Mouse (Mus musculus) erythroblast, embryonic 14.5 days (primary cell): ENCODE measurements at regions not wholly inside any gene's neighbourhood (a gene's known extent, or its start where the extent isn't known, plus 50 kb on each side); places are given as distances from the start of the nearest gene placed in this dataset.

Experiments
- H3K27me3 ChIP-seq: 2 replicates; pipeline ENCODE4 v1.6.1; 2012; ENCODE audit warnings: inconsistent platforms; ENCODE audit not compliant: control insufficient read depth
- H3K36me3 ChIP-seq: 2 replicates; pipeline ENCODE4 v1.6.1; 2012; ENCODE audit warnings: mild to moderate bottlenecking, inconsistent platforms; ENCODE audit not compliant: control insufficient read depth
- H3K4me1 ChIP-seq: 2 replicates; pipeline ENCODE4 v1.6.1; 2012; ENCODE audit warnings: inconsistent platforms; ENCODE audit not compliant: control insufficient read depth
- H3K4me3 ChIP-seq: replicated peaks from 2 replicates; pipeline ENCODE3; 2012; ENCODE audit warnings: moderate library complexity, mild to moderate bottlenecking, inconsistent platforms
- H3K9me3 ChIP-seq: 2 replicates; pipeline ENCODE4 v1.6.1; 2012; ENCODE audit warnings: low read length, inconsistent platforms, mixed read lengths; ENCODE audit not compliant: control insufficient read depth
- GATA1 ChIP-seq: IDR thresholded peaks from 2 replicates; pipeline ENCODE4 v1.6.1; 2012; ENCODE audit warnings: low read length, inconsistent platforms, mixed read lengths
- TAL1 ChIP-seq: IDR thresholded peaks from 3 replicates; pipeline ENCODE4 v1.6.1; 2012; ENCODE audit warnings: low read length, inconsistent platforms, mixed read lengths

DNA sequence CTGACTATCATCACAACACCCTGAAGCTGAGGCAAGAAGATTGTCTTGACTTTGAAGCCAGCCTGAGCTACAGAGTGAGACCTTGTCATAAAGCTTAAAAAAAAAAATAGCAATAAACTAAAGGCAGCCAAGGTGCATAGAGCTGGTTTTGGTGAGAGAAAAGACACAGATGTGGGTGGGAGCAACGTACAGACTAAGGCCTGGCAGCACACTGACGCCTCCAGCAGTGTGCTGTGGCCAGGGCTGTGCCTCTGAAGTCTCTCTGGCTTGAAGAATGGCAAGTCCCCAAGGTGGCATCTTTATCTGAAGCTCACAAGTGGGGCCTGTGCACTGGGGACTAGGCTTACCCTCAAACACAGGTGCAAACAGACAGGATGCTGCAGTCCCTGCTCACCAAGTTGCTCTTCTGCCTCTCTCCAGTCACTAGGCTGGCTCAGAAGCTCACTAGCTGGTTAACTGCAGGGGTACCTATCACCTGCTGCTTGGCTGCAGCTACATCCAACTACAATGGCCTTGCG lies 159.3 kb upstream of the Zmiz1 start:
- Histone ChIP-seq H3K4me1 (no peaks in the 10 kb centered on the region; the same call in 1 of the 2 replicates), H3K36me3 (no peaks in the 10 kb centered on the region), H3K27me3 (no peaks in the 10 kb centered on the region), H3K4me3 (no peak overlapping the region), H3K9me3 (no peaks in the 10 kb centered on the region)
- no peak for TF ChIP-seq GATA1
- TF ChIP-seq TAL1 = no peak

DNA sequence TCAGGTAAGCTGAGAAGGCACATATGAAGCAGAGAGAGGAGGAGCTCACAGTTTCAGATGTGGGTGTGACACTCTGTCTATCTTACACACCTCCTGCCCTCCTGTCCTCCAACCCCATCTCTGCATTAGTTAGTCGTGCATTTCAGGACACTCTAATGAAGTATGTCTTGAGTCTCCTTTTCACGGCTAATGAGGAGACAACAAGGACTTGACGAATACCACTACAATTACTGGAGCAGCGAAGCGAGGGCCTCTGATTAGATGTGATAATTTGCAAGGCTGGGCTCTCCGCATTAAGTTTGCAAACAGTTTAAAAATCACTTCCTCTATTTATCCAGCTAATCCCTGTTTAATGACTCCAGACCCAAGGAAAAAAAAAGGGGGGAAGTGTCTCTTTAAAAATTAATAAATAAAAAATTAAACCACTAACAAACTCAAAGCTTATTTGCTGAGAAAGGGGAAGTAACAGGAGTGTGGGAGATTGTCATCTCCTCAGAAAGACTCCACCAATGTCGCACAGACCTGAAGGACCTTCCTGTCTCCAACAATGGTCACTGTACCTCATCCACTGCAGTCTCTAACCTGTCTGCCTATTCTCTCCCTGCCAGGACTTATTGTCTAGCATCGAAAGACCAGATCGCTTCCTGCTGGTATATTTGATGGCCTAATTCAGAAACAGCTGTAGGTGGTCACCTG lies 157.5 kb upstream of the Zmiz1 start:
- Histone ChIP-seq H3K4me3 (no peak overlapping the region), H3K9me3 (no peaks in the 10 kb centered on the region), H3K27me3 (no peaks in the 10 kb centered on the region), H3K36me3 (no peaks in the 10 kb centered on the region), H3K4me1 (no peaks in the 10 kb centered on the region; the same call in 1 of the 2 replicates)
- TF ChIP-seq GATA1 (no peak), TAL1 (no peak)

DNA sequence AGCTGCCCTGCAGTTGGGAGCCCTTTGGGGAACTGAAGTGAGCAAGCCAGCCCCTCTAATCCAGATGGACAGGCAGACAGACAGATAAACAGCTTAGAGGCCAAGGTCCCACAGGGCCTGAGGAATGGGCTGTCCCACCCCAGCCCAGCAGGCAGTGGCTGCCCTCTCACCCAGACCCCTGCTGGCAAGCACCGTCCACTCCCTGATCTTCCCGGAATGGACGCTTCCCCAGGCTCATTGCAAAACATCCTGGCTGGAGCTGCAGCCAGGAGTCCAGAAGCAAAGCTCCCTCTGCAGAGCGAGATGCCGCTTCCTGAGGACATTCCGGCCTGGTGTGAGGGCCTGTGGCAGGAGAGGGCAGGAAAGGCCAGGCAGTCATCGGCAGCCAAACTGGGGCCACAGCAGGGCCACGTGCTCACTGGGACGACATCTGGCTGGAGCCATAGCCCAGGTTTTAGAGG lies 154.6 kb upstream of the Zmiz1 start:
- no peaks in the 10 kb centered on the region for H3K36me3 ChIP-seq
- H3K4me3 ChIP-seq = no peak overlapping the region
- H3K4me1 ChIP-seq = no peaks in the 10 kb centered on the region; the same call in 1 of the 2 replicates
- no peaks in the 10 kb centered on the region for H3K9me3 ChIP-seq
- TF ChIP-seq GATA1 = no peak
- TF ChIP-seq TAL1 = no peak
- H3K27me3 ChIP-seq = no peaks in the 10 kb centered on the region

DNA sequence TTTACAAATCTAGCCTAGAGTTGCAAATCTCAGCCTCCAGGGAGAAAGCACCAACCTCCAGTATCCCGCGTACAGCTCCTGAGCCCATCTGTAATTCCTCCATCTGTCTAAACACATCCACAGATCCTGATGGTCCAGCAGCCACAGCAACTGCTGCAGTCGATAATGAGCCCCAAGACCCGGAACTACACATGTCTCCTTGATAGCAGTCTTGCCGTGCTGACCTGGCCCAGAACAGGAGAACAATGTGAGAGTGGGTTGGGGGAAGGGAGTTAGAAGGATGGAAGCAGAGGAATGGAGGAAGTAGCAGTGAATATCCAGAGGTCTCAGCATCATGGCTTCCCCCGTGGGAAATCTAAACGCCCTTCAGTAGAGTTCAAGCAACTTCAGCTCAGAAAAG lies 152.8 kb upstream of the Zmiz1 start:
- Histone ChIP-seq H3K4me1 (no peaks in the 10 kb centered on the region; the same call in 1 of the 2 replicates), H3K36me3 (no peaks in the 10 kb centered on the region), H3K4me3 (no peak overlapping the region), H3K9me3 (no peaks in the 10 kb centered on the region), H3K27me3 (0 out of 2 replicates have a peak, but pooled peaks cover 2% of the 10 kb centered on the region)
- TF ChIP-seq GATA1 (no peak), TAL1 (no peak)

- TF ChIP-seq TAL1 (no peak), GATA1 (no peak)
- H3K4me3 ChIP-seq = no peak overlapping the region
- H3K4me1 ChIP-seq = no peaks in the 10 kb centered on the region; the same call in 1 of the 2 replicates
- H3K27me3 ChIP-seq = 0 out of 2 replicates have a peak, but pooled peaks cover 2% of the 10 kb centered on the region
- no peaks in the 10 kb centered on the region for H3K9me3 ChIP-seq
- no peaks in the 10 kb centered on the region for H3K36me3 ChIP-seq
Observed at GRCm38 (mm10) chr14:25306961-25307654, 151.9 kb upstream of the Zmiz1 start.

- Histone ChIP-seq H3K4me1 (no peaks in the 10 kb centered on the region; the same call in 1 of the 2 replicates), H3K36me3 (no peaks in the 10 kb centered on the region), H3K9me3 (no peaks in the 10 kb centered on the region), H3K27me3 (0 out of 2 replicates have a peak, but pooled peaks cover 2% of the 10 kb centered on the region), H3K4me3 (no peak overlapping the region)
- TF ChIP-seq TAL1 (no peak), GATA1 (no peak)
Observed at GRCm38 (mm10) chr14:25308051-25308450, 150.9 kb upstream of the Zmiz1 start.

DNA sequence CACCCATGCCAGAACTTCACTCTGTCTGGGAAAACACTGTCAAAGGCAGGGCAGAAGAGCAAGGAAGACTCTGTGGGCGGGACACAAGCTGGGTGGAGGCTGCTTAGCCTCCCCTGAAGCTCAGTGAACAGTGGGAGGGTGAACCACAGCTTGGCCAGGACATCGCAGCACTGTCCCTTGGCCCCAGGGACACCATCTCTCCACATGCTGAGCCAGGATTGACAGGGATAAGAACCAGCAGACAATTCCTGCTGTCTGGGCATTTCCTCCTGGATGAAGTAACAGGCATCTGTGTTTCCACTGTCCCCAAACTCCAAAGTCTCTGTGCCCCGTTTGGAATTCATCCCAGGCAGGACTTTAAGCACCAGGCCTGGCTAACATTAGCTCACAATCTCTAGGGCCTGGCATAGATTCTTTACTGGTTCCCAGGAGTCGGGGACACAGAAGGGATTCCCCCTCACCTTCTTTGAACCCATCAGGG lies 148.3 kb upstream of the Zmiz1 start:
- Histone ChIP-seq H3K4me3 (no peak overlapping the region), H3K36me3 (no peaks in the 10 kb centered on the region), H3K9me3 (no peaks in the 10 kb centered on the region), H3K4me1 (no peaks in the 10 kb centered on the region), H3K27me3 (0 out of 2 replicates have a peak, but pooled peaks cover 2% of the 10 kb centered on the region)
- TF ChIP-seq TAL1 (no peak), GATA1 (no peak)

GRCm38 (mm10) chr14:25311475-25311874 lies 147.5 kb upstream of the Zmiz1 start:
- Histone ChIP-seq H3K4me3 (no peak overlapping the region), H3K27me3 (0 out of 2 replicates have a peak, but pooled peaks cover 2% of the 10 kb centered on the region), H3K9me3 (no peaks in the 10 kb centered on the region), H3K36me3 (no peaks in the 10 kb centered on the region), H3K4me1 (no peaks in the 10 kb centered on the region)
- no peak for TF ChIP-seq TAL1
- TF ChIP-seq GATA1 = no peak

GRCm38 (mm10) chr14:25312135-25312534 lies 146.8 kb upstream of the Zmiz1 start:
- TF ChIP-seq GATA1 = no peak
- no peak for TF ChIP-seq TAL1
- peaks cover 6% of the 10 kb centered on the region for H3K27me3 ChIP-seq
- no peaks in the 10 kb centered on the region for H3K36me3 ChIP-seq
- H3K4me3 ChIP-seq = no peak overlapping the region
- no peaks in the 10 kb centered on the region for H3K9me3 ChIP-seq
- no peaks in the 10 kb centered on the region for H3K4me1 ChIP-seq
